Mouse (Mus musculus): ENCODE measurements around the gene Rpl13a. TPM values are rescaled to one million over a fixed set of nuclear protein-coding genes. Genes with fewer than 3 reads are reported as not detected.

Rpl13a gene
- polyA plus RNA-seq, 1 experiment: 3,729 TPM

DNA sequence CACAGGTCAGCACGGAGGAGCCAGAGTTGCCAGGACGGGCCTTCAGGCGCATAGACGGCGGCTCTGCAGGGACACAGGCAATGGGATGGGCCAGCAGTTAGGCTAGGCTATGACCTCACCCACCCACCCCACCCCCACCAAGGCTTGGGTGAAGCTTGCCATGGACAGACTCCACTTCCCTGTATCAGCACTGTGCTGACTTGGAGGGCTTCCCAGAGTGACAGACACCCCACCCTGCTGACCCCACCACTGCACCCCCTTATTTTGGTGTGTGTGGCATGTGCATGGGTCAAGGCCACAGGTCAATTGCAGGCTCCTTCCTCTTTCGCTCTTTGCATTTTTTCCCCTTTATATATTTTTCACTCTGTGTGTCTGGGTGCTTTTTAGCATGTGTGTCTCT lies 33.2 kb downstream of the Rpl13a start:
- Histone ChIP-seq H3K9ac (ENCODE audit: low read depth, poor library complexity, severe bottlenecking) (no peak overlapping the region), H3K27me3 (ENCODE audit: control insufficient read depth, insufficient read depth, low read length, poor library complexity, severe bottlenecking) (no peaks in the 10 kb centered on the region), H3K36me3 (ENCODE audit: control insufficient read depth, insufficient read depth, low read length, poor library complexity, severe bottlenecking) (no peaks in the 10 kb centered on the region), H3K4me3 (ENCODE audit: low read depth, low read length) (no peak overlapping the region), H3K27ac (ENCODE audit: insufficient read depth, low read length) (no peak overlapping the region), H3K9me3 (replicated peaks; ENCODE audit: control insufficient read depth, insufficient read depth, low read length, poor library complexity, severe bottlenecking) (no peaks in the 10 kb centered on the region), H3K4me1 (ENCODE audit: control insufficient read depth, insufficient read depth, low read length) (peaks cover 6% of the 10 kb centered on the region)
- TF ChIP-seq EP300 (IDR thresholded peaks at IDR 0.05; ENCODE audit: insufficient read depth, low read depth, low read length): no peak
- no peak for TF ChIP-seq POLR2A (IDR thresholded peaks at IDR 0.05; ENCODE audit: insufficient read depth, low read length)
- no peak for TF ChIP-seq CTCF (IDR thresholded peaks at IDR 0.05; ENCODE audit: low read depth, low read length)

DNA sequence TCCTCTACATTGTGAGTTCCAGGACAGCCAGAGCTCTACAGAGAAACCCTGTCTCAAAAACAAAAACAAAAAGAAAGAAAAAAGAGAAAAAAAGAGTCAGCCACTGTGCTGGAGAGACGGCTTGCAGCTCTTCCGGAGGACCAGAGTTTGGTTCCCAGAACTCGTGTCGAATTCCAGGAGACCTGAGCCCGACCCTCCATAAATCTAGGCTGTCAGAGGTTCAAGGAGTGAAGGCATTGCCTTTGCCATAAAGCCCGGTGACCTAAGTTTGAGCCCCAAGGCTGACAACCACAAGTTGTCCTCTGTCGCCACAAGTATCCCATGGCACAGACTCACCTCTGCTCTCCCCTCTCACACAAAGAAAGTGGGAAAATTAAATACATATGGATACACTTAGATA lies 34.4 kb downstream of the Rpl13a start:
- Histone ChIP-seq H3K4me1 (ENCODE audit: control insufficient read depth, insufficient read depth, low read length) (peaks cover 6% of the 10 kb centered on the region), H3K36me3 (ENCODE audit: control insufficient read depth, insufficient read depth, low read length, poor library complexity, severe bottlenecking) (no peaks in the 10 kb centered on the region), H3K9me3 (replicated peaks; ENCODE audit: control insufficient read depth, insufficient read depth, low read length, poor library complexity, severe bottlenecking) (no peaks in the 10 kb centered on the region), H3K27ac (ENCODE audit: insufficient read depth, low read length) (no peak overlapping the region), H3K27me3 (ENCODE audit: control insufficient read depth, insufficient read depth, low read length, poor library complexity, severe bottlenecking) (no peaks in the 10 kb centered on the region), H3K9ac (ENCODE audit: low read depth, poor library complexity, severe bottlenecking) (no peak overlapping the region), H3K4me3 (ENCODE audit: low read depth, low read length) (no peak overlapping the region)
- TF ChIP-seq CTCF (IDR thresholded peaks at IDR 0.05; ENCODE audit: low read depth, low read length): no peak
- no peak for TF ChIP-seq POLR2A (IDR thresholded peaks at IDR 0.05; ENCODE audit: insufficient read depth, low read length)
- TF ChIP-seq EP300 (IDR thresholded peaks at IDR 0.05; ENCODE audit: insufficient read depth, low read depth, low read length): no peak

DNA sequence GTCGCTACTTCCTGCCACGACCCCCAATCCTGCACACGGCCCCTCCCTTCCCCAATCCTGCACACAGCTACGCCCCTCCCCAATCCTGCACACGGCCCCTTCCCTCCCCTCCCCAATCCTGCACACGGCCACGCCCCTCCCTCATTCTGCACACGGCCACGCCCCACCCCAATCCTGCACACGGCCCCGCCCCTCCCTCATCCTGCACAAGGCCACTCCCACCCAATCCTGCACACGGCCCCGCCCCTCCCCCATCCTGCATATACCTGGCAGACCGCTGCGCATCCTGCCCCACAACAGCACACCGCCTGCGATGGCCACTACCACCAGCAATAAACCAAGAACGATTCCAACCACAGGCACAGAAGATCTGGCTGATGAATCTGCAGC lies 35.0 kb downstream of the Rpl13a start:
- Histone ChIP-seq H3K4me1 (ENCODE audit: control insufficient read depth, insufficient read depth, low read length) (peaks cover 6% of the 10 kb centered on the region), H3K9ac (ENCODE audit: low read depth, poor library complexity, severe bottlenecking) (no peak overlapping the region), H3K36me3 (ENCODE audit: control insufficient read depth, insufficient read depth, low read length, poor library complexity, severe bottlenecking) (no peaks in the 10 kb centered on the region), H3K27ac (ENCODE audit: insufficient read depth, low read length) (no peak overlapping the region), H3K4me3 (ENCODE audit: low read depth, low read length) (peak overlapping the region; percentile 29; the same call in 1 of the 2 replicates), H3K9me3 (replicated peaks; ENCODE audit: control insufficient read depth, insufficient read depth, low read length, poor library complexity, severe bottlenecking) (no peaks in the 10 kb centered on the region), H3K27me3 (ENCODE audit: control insufficient read depth, insufficient read depth, low read length, poor library complexity, severe bottlenecking) (no peaks in the 10 kb centered on the region)
- no peak for TF ChIP-seq CTCF (IDR thresholded peaks at IDR 0.05; ENCODE audit: low read depth, low read length)
- TF ChIP-seq POLR2A (IDR thresholded peaks at IDR 0.05; ENCODE audit: insufficient read depth, low read length): no peak
- peak; percentile 31; the same call in 1 of the 2 replicates for TF ChIP-seq EP300 (IDR thresholded peaks at IDR 0.05; ENCODE audit: insufficient read depth, low read depth, low read length)

DNA sequence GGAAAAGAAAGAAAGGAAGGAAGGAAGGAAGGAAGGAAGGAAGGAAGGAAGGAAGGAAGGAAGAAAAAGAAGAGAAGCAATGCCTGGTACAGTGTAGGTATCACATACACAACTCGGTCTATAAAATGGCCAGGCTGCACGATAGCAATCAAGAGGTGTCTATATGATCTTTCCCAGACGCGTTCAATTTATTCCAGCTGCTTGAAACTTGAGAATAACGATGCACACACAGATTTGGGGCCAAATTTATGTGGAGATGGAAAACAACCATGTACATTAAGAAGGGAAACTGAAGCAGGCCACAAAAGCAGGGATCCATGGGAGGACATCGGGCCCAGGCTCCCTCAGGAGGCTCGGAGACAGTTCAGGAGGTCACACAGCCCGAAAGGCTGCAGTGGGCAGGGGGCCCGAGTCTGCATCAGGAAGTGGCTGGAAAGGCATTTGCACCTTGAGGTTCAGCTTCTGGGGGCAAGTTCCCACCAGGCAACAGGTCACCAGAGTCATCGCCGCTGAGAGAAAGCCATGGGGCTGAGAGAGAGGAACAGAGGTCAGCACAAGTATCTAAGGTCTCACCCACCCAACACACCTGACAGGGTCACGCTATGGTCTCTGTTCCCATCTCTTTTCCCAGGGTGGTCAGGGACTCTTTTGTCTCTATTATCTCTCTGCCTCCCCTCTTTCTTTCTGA lies 35.6 kb downstream of the Rpl13a start:
- TF ChIP-seq EP300 (IDR thresholded peaks at IDR 0.05; ENCODE audit: insufficient read depth, low read depth, low read length) (no peak), CTCF (IDR thresholded peaks at IDR 0.05; ENCODE audit: low read depth, low read length) (no peak), POLR2A (IDR thresholded peaks at IDR 0.05; ENCODE audit: insufficient read depth, low read length) (no peak)
- Histone ChIP-seq H3K4me3 (ENCODE audit: low read depth, low read length) (peak overlapping the region; percentile 28), H3K9ac (ENCODE audit: low read depth, poor library complexity, severe bottlenecking) (no peak overlapping the region), H3K27me3 (ENCODE audit: control insufficient read depth, insufficient read depth, low read length, poor library complexity, severe bottlenecking) (no peaks in the 10 kb centered on the region), H3K9me3 (replicated peaks; ENCODE audit: control insufficient read depth, insufficient read depth, low read length, poor library complexity, severe bottlenecking) (no peaks in the 10 kb centered on the region), H3K27ac (ENCODE audit: insufficient read depth, low read length) (peak overlapping the region; percentile 41; the same call in 1 of the 2 replicates), H3K4me1 (ENCODE audit: control insufficient read depth, insufficient read depth, low read length) (peaks cover 6% of the 10 kb centered on the region), H3K36me3 (ENCODE audit: control insufficient read depth, insufficient read depth, low read length, poor library complexity, severe bottlenecking) (no peaks in the 10 kb centered on the region)

DNA sequence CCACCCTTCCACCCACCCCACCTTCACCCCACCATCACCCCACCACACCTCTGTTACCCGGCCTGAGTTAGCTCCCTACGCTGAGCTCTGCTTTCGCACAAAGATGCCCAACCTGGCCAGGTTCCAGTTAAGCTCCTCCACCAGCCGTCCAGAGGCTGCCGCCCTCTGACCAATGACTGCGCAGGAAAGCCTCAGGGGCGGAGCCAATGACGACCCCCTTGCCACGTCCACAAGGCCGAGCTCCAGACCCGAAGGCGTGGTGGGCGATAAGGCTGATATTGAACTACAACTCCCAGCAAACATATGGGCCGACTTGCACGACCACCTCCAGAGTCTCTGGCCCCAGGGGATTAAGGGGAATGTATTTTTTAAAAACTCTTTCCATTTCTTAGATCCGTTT lies 36.5 kb downstream of the Rpl13a start, which contains the start of gene Rcn3:
Gene Rcn3 (minus strand): TSS at position 174 of the 400 bp plus-strand sequence.
- TF ChIP-seq EP300 (IDR thresholded peaks at IDR 0.05; ENCODE audit: insufficient read depth, low read depth, low read length) (no peak), CTCF (IDR thresholded peaks at IDR 0.05; ENCODE audit: low read depth, low read length) (no peak), POLR2A (IDR thresholded peaks at IDR 0.05; ENCODE audit: insufficient read depth, low read length) (no peak)
- Histone ChIP-seq H3K9me3 (replicated peaks; ENCODE audit: control insufficient read depth, insufficient read depth, low read length, poor library complexity, severe bottlenecking) (no peaks in the 10 kb centered on the region), H3K9ac (ENCODE audit: low read depth, poor library complexity, severe bottlenecking) (peak within 1 kb of the TSS; percentile 59), H3K36me3 (ENCODE audit: control insufficient read depth, insufficient read depth, low read length, poor library complexity, severe bottlenecking) (no peaks in the 10 kb centered on the region), H3K4me1 (ENCODE audit: control insufficient read depth, insufficient read depth, low read length) (peaks cover 6% of the 10 kb centered on the region), H3K27me3 (ENCODE audit: control insufficient read depth, insufficient read depth, low read length, poor library complexity, severe bottlenecking) (no peaks in the 10 kb centered on the region), H3K27ac (ENCODE audit: insufficient read depth, low read length) (peak within 1 kb of the TSS; percentile 41; the same call in 1 of the 2 replicates), H3K4me3 (ENCODE audit: low read depth, low read length) (peak within 1 kb of the TSS; percentile 79)
